Mouse (Mus musculus) G1E (cell line): ENCODE data around the gene Gm11541. TPM values are rescaled to one million over a fixed set of nuclear protein-coding genes. Genes with fewer than 3 reads are reported as not detected.

ENCODE experiments used
- ATAC-seq: 2 replicates; pipeline ENCODE4 v1.8.0; 2016; ENCODE audit warnings: mild to moderate bottlenecking; ENCODE audit not compliant: insufficient number of reproducible peaks, poor library complexity, low FRiP score, severe bottlenecking; ENCODE audit errors: extremely low read depth
- DNase-seq: peaks from one replicate; pipeline ENCODE4 v3.0.0; 2012; ENCODE audit warnings: low spot score
- H3K27me3 ChIP-seq: 2 replicates; pipeline ENCODE4 v1.6.1; 2012; ENCODE audit warnings: mild to moderate bottlenecking, low read length, inconsistent platforms; ENCODE audit not compliant: insufficient read depth
- H3K36me3 ChIP-seq: replicated peaks from 2 replicates; pipeline ENCODE3; 2012; ENCODE audit warnings: mild to moderate bottlenecking, inconsistent platforms
- H3K4me1 ChIP-seq: 2 replicates; pipeline ENCODE4 v1.6.1; 2012; ENCODE audit warnings: low read depth, low read length, inconsistent platforms, mixed read lengths; ENCODE audit not compliant: insufficient read depth
- H3K4me3 ChIP-seq: 2 replicates; pipeline ENCODE4 v1.5.1; 2012; ENCODE audit warnings: low read depth, mild to moderate bottlenecking, inconsistent platforms, low read length, moderate library complexity, mixed read lengths
- H3K9me3 ChIP-seq: replicated peaks from 2 replicates; pipeline ENCODE4 v1.6.1; 2012; ENCODE audit warnings: inconsistent platforms
- CTCF ChIP-seq: IDR thresholded peaks from 2 replicates; pipeline ENCODE4 v1.5.1; 2012; ENCODE audit warnings: low read depth, low read length, inconsistent platforms, mixed read lengths
- GATA1 ChIP-seq: IDR thresholded peaks from 2 replicates; pipeline ENCODE4 v1.6.1; 2012; ENCODE audit warnings: borderline replicate concordance, low read length, inconsistent platforms, mixed read lengths
- GATA2 ChIP-seq: IDR thresholded peaks from 2 replicates; pipeline ENCODE4 v1.6.1; 2012; ENCODE audit warnings: low read depth, low read length, inconsistent platforms, borderline replicate concordance
- POLR2AphosphoS5 ChIP-seq: IDR thresholded peaks from 2 replicates; pipeline ENCODE4 v1.6.1; 2012; ENCODE audit warnings: low read depth, low read length, inconsistent platforms; ENCODE audit not compliant: insufficient replicate concordance
- TAL1 ChIP-seq: conservative IDR thresholded peaks from 2 replicates; pipeline ENCODE4 v1.6.1; 2012; ENCODE audit warnings: low read depth, low read length, inconsistent platforms, mixed read lengths
- polyA plus RNA-seq: library from polyadenylated mRNA; stranded (reverse); fragments of >175 nt; gene quantifications from 2 replicates; pipeline ENCODE4 v1.2.3, GENCODE M21; 2012
- total RNA-seq, 2 experiments: library from RNA; stranded (forward) in 1 of 2; stranded (reverse) in 1 of 2; fragments of 200-1000 nt in 1 of 2; fragments of >200 nt in 1 of 2; fragmentation: Nextera tagmentation in 1 of 2; gene quantifications; 2 replicates each; pipeline ENCODE4 v1.2.3; 2014 to 2017

Gm11541 gene
- total and polyA plus RNA-seq, 3 experiments, result 0.33 TPM; not detected in 2

GRCm38 (mm10) chr11:94716754-94717153 lies 12.5 kb upstream of the Gm11541 start:
- H3K36me3 ChIP-seq, result no peaks in the 10 kb centered on the region
- no peak for ATAC-seq
- no peaks in the 10 kb centered on the region for H3K4me1 ChIP-seq
- H3K27me3 ChIP-seq, result peaks cover 18% of the 10 kb centered on the region
- TF ChIP-seq TAL1, result no peak
- TF ChIP-seq GATA1, result no peak
- no peak for TF ChIP-seq GATA2
- TF ChIP-seq CTCF, result no peak
- TF ChIP-seq POLR2AphosphoS5, result no peak
- peaks cover 2% of the 10 kb centered on the region; the same call in 1 of the 2 replicates for H3K9me3 ChIP-seq
- DNase-seq, result no peak
- no peak overlapping the region for H3K4me3 ChIP-seq

- no peak overlapping the region for H3K4me3 ChIP-seq
- peaks cover 15% of the 10 kb centered on the region for H3K27me3 ChIP-seq
- peaks cover 2% of the 10 kb centered on the region; the same call in 1 of the 2 replicates for H3K9me3 ChIP-seq
- H3K4me1 ChIP-seq, result no peaks in the 10 kb centered on the region
- TF ChIP-seq CTCF (no peak), POLR2AphosphoS5 (no peak), GATA1 (no peak), TAL1 (no peak), GATA2 (no peak)
- no peak for DNase-seq
- no peak for ATAC-seq
- H3K36me3 ChIP-seq, result no peaks in the 10 kb centered on the region
Observed at GRCm38 (mm10) chr11:94715622-94716021, 11.3 kb upstream of the Gm11541 start.

DNA sequence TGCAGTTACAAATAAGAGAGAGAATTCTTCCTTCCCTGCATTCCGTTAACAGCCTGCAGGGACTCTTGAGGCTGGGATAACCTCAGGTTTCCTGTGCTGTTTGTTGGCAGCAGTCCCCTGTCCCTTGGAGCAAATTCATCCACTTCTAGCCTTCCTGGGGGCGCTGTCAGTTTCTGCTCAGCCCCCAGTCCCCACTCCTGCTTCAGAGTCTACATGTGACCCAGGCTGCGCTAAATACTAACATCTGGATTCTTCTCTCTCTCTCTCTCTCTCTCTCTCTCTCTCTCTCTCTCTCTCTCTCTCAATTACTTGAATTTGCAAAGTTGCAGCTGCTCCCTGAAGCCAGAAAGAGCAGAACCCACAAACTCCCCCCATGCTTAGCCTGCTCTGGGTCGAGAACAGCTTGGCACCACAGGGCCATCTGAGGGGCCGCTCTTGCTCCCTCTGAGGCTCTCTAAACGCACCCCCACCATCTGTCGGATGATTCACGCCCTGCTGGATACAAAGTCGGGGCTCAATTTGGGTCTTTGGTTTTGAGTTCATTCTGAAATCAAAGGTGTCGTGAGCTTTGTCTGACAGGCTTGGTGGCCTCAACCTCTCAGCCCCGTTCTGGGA lies 9.1 kb upstream of the Gm11541 start:
- peaks cover 15% of the 10 kb centered on the region for H3K27me3 ChIP-seq
- ATAC-seq (no peak), DNase-seq (no peak)
- H3K4me3 ChIP-seq, result no peak overlapping the region
- no peaks in the 10 kb centered on the region for H3K36me3 ChIP-seq
- TF ChIP-seq GATA1 (no peak), POLR2AphosphoS5 (no peak), GATA2 (no peak), CTCF (no peak), TAL1 (no peak)
- no peaks in the 10 kb centered on the region for H3K4me1 ChIP-seq
- peaks cover 2% of the 10 kb centered on the region; the same call in 1 of the 2 replicates for H3K9me3 ChIP-seq

DNA sequence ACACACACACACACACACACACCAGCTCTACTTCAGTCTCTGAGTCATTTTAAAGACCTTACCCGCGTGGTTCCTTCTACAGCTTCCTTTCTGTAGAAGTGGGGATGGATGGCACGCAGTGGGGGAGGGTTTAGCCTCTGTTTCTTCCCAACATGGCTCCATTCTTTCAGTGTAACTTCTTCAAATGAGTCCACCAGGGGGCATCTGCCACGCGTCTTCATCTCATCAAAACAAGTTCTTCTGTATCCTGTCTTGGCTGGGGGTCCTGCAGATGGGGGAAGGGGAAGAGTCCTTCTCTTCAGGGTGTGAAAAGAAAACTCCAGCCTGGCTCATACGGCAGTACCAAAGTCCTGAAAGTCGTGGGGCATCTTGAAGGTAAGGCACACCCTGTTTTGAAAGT lies 279 bp downstream of the Gm11541 start:
- Histone ChIP-seq H3K36me3 (no peaks in the 10 kb centered on the region), H3K4me3 (no peak overlapping the region), H3K4me1 (no peaks in the 10 kb centered on the region), H3K27me3 (peaks cover 9% of the 10 kb centered on the region), H3K9me3 (no peaks in the 10 kb centered on the region)
- no peak for ATAC-seq
- DNase-seq, result no peak
- TF ChIP-seq TAL1 (no peak), CTCF (no peak), GATA1 (no peak), POLR2AphosphoS5 (no peak), GATA2 (no peak)

DNA sequence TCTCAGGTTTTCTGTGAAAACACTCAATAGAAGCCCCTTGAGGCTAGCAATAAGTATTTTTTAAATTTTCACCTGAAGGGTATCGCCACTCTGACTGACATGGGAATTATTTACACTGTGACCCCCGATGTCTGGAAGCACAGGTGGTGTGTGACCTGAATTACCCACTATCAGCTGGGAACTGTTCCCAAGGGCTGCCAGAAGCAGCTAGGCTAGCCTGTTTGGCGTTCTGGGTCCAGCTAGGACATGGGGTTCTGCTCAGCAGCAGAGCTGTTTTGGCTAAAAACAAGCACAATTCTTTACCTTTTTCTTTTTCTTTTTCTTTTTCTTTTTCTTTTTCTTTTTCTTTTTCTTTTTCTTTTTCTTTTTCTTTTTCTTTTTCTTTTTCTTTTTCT lies 2.1 kb downstream of the Gm11541 start:
- TF ChIP-seq GATA2 (no peak), TAL1 (no peak), GATA1 (no peak), CTCF (no peak), POLR2AphosphoS5 (no peak)
- DNase-seq (no peak), ATAC-seq (no peak)
- Histone ChIP-seq H3K9me3 (no peaks in the 10 kb centered on the region), H3K4me3 (no peak overlapping the region), H3K4me1 (no peaks in the 10 kb centered on the region), H3K36me3 (no peaks in the 10 kb centered on the region), H3K27me3 (peaks cover 9% of the 10 kb centered on the region)

GRCm38 (mm10) chr11:94701401-94702215 lies 2.7 kb downstream of the Gm11541 start:
- Histone ChIP-seq H3K4me1 (no peaks in the 10 kb centered on the region), H3K9me3 (no peaks in the 10 kb centered on the region), H3K36me3 (no peaks in the 10 kb centered on the region), H3K27me3 (peaks cover 9% of the 10 kb centered on the region), H3K4me3 (no peak overlapping the region)
- ATAC-seq, result no peak
- DNase-seq, result no peak
- TF ChIP-seq GATA2 (no peak), GATA1 (no peak), TAL1 (no peak), CTCF (no peak), POLR2AphosphoS5 (no peak)
